In genomic region chr13:52850024-52850723, GRCm38 (mm10) we compare ENCODE assay signal across 12 mouse cellular contexts.
DNase-seq lines count a peak whose midpoint lies in the region; ATAC-seq and TF ChIP-seq lines count a peak whose summit lies in the region.
"Had no signal": no experiment of that assay in that cellular context is flagged by ENCODE, and none has a peak within 500 bp of the region (broad histone marks: within the 10 kb centered on the region; RNA-seq: fewer than 3 reads in every experiment).

No protein-coding gene starts in this region.

- peaks cover 31% of the 10 kb centered on the region for H3K4me1 ChIP-seq in hindbrain, embryonic 10.5 days (replicated peaks)
- H3K4me1 ChIP-seq in hindbrain, embryonic 13.5 days (replicated peaks) = peaks cover 14% of the 10 kb centered on the region
- no peaks in the 10 kb centered on the region for H3K4me1 ChIP-seq in spleen, adult 2 months (ENCODE audit: control insufficient read depth, insufficient read depth, insufficient read length)
- peaks cover 3% of the 10 kb centered on the region; the same call in 1 of the 2 replicates for H3K4me1 ChIP-seq in stomach, embryonic 14.5 days (ENCODE audit: control insufficient read depth, insufficient read depth, low read length)

- no peaks in the 10 kb centered on the region for H3K9me3 ChIP-seq in hindbrain, embryonic 10.5 days
- no peaks in the 10 kb centered on the region for H3K9me3 ChIP-seq in hindbrain, embryonic 13.5 days
- H3K9me3 ChIP-seq in stomach, embryonic 14.5 days (ENCODE audit: control insufficient read depth, low read depth, low read length) = no peaks in the 10 kb centered on the region

- H3K36me3 ChIP-seq in hindbrain, embryonic 10.5 days = no peaks in the 10 kb centered on the region
- no peaks in the 10 kb centered on the region; the same call in 1 of the 2 replicates for H3K36me3 ChIP-seq in hindbrain, embryonic 13.5 days
- no peaks in the 10 kb centered on the region for H3K36me3 ChIP-seq in spleen, adult 2 months (ENCODE audit: control insufficient read depth, insufficient read depth, low read length)
- H3K36me3 ChIP-seq in stomach, embryonic 14.5 days (ENCODE audit: control insufficient read depth, insufficient read depth, low read length) = no peaks in the 10 kb centered on the region

- peak; percentile 33; the same call in 1 of the 2 replicates for TF ChIP-seq CTCF in spleen, adult 2 months (IDR thresholded peaks at IDR 0.05; ENCODE audit: extremely low read depth, insufficient read depth, insufficient read length, insufficient replicate concordance)

- H3K4me2 ChIP-seq in hindbrain, embryonic 13.5 days = no peak overlapping the region
- H3K4me2 ChIP-seq in stomach, embryonic 14.5 days (replicated peaks; ENCODE audit: low read depth, low read length) = no peak overlapping the region

- no peak for DNase-seq in hindbrain, embryonic 10.5 days (ENCODE audit: low spot score)
- DNase-seq in spleen, adult 2 months (ENCODE audit: low read depth in 1 of 2, low spot score in 2 of 2) = no peak
- no peak for DNase-seq in spleen, adult 18-20 months
- DNase-seq in right cerebral cortex, postnatal 25 days = no peak
- DNase-seq: embryo, embryonic 11 days; kidney, postnatal 4 days; lung, adult 18-20 months had no signal

- H3K9ac ChIP-seq in hindbrain, embryonic 13.5 days = no peak overlapping the region
- no peak overlapping the region for H3K9ac ChIP-seq in stomach, embryonic 14.5 days (replicated peaks; ENCODE audit: low read depth, low read length)

- peak overlapping the region; percentile 50 for H3K27ac ChIP-seq in hindbrain, embryonic 10.5 days
- no peak overlapping the region for H3K27ac ChIP-seq in hindbrain, embryonic 13.5 days
- no peak overlapping the region for H3K27ac ChIP-seq in spleen, adult 2 months (ENCODE audit: insufficient read depth, low read length)
- no peak overlapping the region for H3K27ac ChIP-seq in stomach, embryonic 14.5 days (ENCODE audit: low read length)

- 87% methylated on average over 15 of the region's 15 CpGs for WGBS in hindbrain, embryonic 10.5 days
- WGBS in hindbrain, embryonic 13.5 days = 87% methylated on average over 15 of the region's 15 CpGs
- 83% methylated on average over 15 of the region's 15 CpGs for WGBS in spleen, adult 2 months
- 70% methylated on average over 15 of the region's 15 CpGs for WGBS in stomach, embryonic 14.5 days

- no peak for TF ChIP-seq POLR2A in spleen, adult 2 months (IDR thresholded peaks at IDR 0.05; ENCODE audit: low read depth, low read length)

- no peak overlapping the region for H3K4me3 ChIP-seq in hindbrain, embryonic 10.5 days
- H3K4me3 ChIP-seq in hindbrain, embryonic 13.5 days = no peak overlapping the region
- no peak overlapping the region for H3K4me3 ChIP-seq in spleen, adult 2 months (ENCODE audit: extremely low read depth, insufficient read depth, insufficient read length)
- no peak overlapping the region for H3K4me3 ChIP-seq in stomach, embryonic 14.5 days (ENCODE audit: low read depth, low read length)
- H3K4me3 ChIP-seq: myocyte had no signal

- no peak for ATAC-seq in hindbrain, embryonic 13.5 days (ENCODE audit: low FRiP score)
- 0 out of 2 replicates have a peak, but pooled peaks have one; percentile 33 for ATAC-seq in common myeloid progenitor, adult 5-6 weeks (replicated peaks; ENCODE audit: low read depth, poor library complexity, severe bottlenecking)
- peak; percentile 70 for ATAC-seq in stomach, embryonic 14.5 days (ENCODE audit: insufficient number of reproducible peaks, insufficient read depth, low FRiP score, low read depth)
- no peak for ATAC-seq in frontal cortex, adult (ENCODE audit: low TSS enrichment)

- H3K27me3 ChIP-seq in hindbrain, embryonic 10.5 days (ENCODE audit: insufficient read depth, poor library complexity, severe bottlenecking) = no peaks in the 10 kb centered on the region
- H3K27me3 ChIP-seq in hindbrain, embryonic 13.5 days = no peaks in the 10 kb centered on the region
- no peaks in the 10 kb centered on the region for H3K27me3 ChIP-seq in spleen, adult 2 months (ENCODE audit: control insufficient read depth, insufficient read depth, low read length)
- no peaks in the 10 kb centered on the region for H3K27me3 ChIP-seq in stomach, embryonic 14.5 days (ENCODE audit: control insufficient read depth, insufficient read depth, low read length)

Comparison
In these comparisons a context has a peak if more than half of its experiments do, and no peak if none do; other contexts are left out.
1. ATAC-seq: peak in common myeloid progenitor, adult 5-6 weeks (single experiment) and stomach, embryonic 14.5 days (single experiment); none in hindbrain, embryonic 13.5 days (single experiment) and frontal cortex, adult (single experiment).